Mouse (Mus musculus): ENCODE data around the gene Vps35.

Gene Vps35

GRCm38 (mm10) chr8:85299434-85300077, at the start of gene Vps35, which contains the start of gene Orc6:
Vps35 (minus strand) TSS chr8:85299802.
Orc6 (plus strand) TSS chr8:85299632.
- peak; percentile 97 to 99 for DNase-seq

DNA sequence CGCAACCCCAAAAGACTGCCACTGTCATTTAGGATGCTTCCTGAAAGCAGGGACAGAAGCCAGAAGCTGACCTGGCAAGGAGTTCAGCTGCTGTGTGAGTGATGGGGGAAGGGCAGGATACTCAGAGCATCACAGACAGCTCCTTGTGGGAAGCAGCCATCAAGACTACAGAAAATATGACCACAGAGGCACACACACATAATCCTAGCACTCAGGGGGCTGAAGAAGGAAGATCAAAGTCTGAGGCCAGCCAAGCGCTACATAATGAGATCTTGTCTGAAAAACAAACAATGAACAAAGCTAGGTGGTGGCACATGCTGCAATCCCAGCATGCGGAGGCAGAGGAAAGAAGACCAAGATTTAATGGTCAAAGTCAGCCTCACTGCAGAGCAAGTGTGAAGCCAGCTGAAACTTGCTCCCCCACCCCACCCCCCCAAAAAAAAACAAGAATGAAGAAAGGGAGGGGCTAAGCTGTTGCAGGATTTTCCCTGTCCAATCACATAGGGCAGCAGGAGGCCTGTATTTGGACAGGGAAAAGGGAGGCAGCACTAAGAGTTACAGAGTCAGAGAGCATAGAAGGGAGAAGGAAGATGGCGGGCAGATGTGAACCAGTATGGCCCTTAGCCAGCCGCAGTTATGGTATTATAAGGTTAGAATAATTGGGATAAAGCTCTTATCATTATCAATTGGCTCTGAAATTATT, 40.4 kb upstream of the Vps35 start:
- peak in 1 of 2 experiments; percentile 20 for DNase-seq

DNA sequence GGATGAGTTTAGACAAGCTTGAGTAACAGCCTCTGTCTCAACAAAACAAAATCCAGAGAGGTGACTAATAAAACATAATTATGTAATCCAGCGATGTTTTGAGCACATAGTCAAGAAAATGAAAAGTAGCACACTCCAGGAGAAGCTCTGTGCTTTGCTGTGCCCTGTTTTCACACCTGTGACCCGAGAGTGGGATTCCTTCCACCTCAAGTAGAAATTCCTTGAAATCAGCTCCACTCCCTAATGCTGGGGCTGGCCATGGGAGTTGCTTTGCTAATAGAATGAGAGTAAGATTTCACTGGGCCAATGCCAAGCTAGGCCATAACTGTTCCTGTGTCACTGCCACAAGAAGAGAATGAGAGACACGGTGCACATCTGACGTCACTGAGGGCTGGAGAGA, 38.1 kb upstream of the Vps35 start:
- DNase-seq = no peak

- no peak for DNase-seq
Observed at GRCm38 (mm10) chr8:85336211-85336933, 36.8 kb upstream of the Vps35 start.

- peak in 1 of 2 experiments; percentile 12 for DNase-seq
Observed at GRCm38 (mm10) chr8:85335105-85335504, 35.5 kb upstream of the Vps35 start.

GRCm38 (mm10) chr8:85329506-85329905, 29.9 kb upstream of the Vps35 start:
- DNase-seq = peak in 1 of 2 experiments; percentile 33

GRCm38 (mm10) chr8:85327036-85327435, 27.4 kb upstream of the Vps35 start:
- no peak for DNase-seq

DNA sequence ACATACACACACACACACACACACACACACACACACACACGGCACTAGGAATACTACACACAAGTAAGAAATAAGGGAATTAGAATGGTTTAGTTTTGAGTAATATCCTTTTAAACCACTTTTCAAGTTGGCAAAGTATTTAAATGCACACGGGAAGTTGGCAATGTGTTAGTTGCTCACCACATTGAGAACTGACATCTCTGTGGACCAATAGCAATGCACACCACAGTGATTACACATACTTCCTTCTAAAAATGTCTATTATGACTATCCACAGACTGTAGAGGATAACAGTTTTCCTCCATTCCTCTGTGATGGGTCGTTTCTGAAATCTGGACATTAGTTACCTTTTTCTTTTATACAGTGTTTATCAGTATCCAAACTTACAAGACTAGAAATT, 23.5 kb upstream of the Vps35 start:
- no peak for DNase-seq

GRCm38 (mm10) chr8:85321981-85322380, 22.4 kb upstream of the Vps35 start:
- no peak for DNase-seq

DNA sequence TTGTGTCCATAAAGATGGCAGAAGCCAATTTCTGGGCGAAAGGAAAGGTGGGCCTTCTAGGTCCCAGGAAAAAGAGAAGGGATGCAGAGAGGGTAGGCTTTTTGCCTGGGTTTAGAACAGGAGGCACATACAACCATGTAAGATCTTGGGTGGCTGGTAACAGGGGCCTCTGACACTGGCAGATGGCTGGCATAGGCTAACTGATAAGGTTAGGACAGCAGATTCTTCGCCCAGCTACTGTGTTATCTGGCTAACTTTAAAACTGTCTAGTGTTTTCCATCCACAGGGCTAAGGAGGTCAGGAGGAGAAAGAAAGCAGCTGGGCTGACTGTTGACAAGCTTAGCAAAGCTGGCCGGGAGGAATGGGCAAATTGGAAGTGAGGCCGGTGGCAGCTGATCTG, 18.9 kb upstream of the Vps35 start:
- no peak for DNase-seq

GRCm38 (mm10) chr8:85313036-85313435, 13.4 kb upstream of the Vps35 start:
- no peak for DNase-seq

- peak; percentile 30 to 43 for DNase-seq
Observed at GRCm38 (mm10) chr8:85311743-85312142, 12.1 kb upstream of the Vps35 start.

DNA sequence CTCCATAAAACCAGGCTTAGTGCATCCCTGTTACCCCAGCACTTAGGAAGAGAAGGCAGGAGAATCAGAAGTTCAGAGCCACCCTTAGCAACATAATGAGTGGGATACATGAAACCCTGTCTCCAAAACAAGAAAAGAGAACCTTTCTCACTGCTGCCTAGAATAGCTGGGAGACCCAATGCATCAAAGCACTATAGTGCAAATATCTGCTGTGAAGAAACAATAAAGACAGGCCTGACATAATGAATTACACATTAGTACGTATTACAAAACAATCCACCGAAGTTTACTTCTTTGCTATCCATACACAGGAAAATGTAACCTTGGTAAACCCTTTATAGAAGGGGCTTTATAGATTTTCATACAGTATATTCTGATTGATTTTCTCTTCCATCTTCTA, 9.0 kb upstream of the Vps35 start:
- no peak for DNase-seq

- DNase-seq = no peak
Observed at GRCm38 (mm10) chr8:85303531-85303930, 3.9 kb upstream of the Vps35 start.

- no peak for DNase-seq
Observed at GRCm38 (mm10) chr8:85302931-85303330, 3.3 kb upstream of the Vps35 start.

DNA sequence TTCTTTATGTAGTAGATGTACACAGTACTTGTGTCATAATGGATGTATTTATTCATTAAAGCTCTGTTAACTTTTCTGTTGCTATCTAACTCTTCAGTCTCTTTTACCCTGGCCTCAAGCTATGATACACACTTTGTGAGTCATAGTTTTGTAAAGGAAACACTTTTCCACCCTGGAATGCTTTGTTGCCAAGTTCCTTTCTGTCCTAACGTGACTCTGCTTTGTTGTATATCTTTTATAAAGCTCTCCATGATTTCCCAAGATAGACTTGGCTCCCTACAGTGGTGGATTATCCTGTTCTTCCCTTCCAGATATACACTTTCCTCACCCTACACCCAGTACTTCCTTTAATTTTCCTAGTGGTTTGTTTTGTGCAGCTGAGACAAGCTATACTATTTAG, 2.3 kb upstream of the Vps35 start:
- DNase-seq = no peak

DNA sequence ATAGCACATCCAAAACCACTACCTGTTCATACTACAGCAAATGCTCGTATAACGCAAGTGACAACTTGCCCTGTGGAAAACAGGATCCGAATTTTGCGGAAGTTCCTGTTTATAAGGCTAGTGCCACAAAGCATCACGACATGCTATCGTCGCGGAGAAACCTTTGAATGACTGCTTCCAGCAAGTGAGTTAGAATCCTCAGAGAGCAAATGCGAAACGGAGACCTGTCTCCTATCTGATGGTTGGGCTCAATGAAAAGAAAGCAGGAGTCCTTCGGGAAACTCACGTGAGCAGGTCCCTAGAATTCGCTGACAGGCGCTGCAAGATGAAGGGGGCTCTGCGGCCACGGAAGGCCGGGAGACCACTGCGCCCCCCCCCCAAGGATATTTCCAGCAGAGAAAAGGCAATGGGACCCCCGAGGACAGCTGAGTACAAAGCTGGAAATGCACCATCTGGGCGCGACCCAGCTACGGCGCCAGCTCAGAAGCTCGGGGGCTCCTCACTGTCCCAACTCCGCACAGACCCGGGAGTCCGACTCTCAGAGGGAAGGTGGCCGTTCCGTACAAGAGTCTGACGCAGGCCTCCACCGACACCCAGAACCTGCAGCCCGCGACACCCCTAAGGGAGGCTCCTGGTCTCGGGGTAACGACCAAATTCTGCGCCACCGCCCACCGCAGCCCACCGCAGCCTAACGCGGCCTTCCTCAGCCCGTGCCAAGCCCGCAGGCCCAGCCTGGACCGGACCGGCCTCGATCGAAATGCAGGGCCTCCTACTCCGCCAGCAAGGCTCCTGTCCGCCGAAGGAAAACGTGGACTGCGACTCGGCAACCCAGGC, 785 bp downstream of the Vps35 start:
- DNase-seq = peak in 1 of 2 experiments; percentile 22

DNA sequence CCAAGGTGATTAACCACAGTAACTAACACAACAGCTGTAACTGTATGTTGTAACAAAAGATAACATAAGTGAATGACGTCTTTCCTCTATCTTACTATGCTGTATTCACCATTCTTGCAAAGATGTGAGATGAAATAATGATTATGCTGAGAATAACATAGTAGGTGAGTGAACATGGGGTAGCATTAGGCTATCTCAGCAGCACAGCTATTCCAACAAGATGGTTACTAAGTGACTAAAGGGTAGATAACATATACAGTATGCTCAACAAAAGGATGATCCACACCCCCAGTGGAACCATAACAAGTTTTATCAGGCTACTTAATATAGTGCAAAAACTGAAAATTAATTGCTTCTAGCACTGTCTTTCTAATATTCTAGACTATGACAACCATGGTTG, 12.8 kb downstream of the Vps35 start:
- DNase-seq = no peak

DNA sequence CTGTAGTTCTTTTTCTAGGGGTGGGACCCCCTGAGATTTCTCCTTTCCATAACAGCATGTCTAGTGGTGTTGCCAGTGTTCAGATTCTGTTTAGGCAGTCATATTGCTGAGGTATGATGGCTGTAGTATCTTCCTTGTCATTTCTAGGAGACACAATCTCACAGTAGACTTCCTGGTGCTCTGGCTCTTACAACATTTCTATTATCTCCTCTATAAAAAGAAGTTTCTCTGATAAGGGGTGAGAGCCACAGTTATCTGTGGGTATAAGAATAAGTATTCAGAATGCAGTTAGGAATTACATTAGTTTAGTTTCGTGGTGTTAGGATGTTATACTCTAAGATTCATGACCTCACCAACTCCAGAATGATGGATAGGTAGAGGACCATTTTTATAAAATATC, 72.3 kb downstream of the Vps35 start:
- no peak for DNase-seq

- no peak for DNase-seq
Observed at GRCm38 (mm10) chr8:85225688-85226087, 73.9 kb downstream of the Vps35 start, which contains the start of gene Olfr371. Olfr371 (plus strand) TSS chr8:85225988.

- DNase-seq = peak; percentile 11 to 19
Observed at GRCm38 (mm10) chr8:85220992-85221391, 78.6 kb downstream of the Vps35 start.

DNA sequence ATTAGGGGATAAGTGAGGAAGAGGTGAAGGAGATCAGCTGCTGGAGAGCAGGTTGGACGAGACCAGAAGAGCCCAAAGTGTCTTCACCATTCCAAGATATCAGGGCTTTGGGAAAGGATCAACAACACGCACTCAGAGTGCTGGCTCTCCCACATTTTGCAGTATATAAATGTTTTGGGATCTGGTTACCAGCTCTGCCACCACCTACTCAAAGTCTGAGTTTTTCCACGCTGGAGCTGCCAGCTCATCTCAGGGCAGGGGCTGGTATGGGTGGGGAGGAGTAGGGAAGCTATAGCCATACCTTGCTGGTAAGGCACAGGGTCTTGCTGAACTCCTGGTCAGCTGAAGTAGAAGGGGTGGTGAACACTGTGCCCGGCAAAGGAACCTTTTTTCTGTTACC, 79.4 kb downstream of the Vps35 start:
- no peak for DNase-seq

Measured in kidney, postnatal 36 days (tissue).